Mouse (Mus musculus) embryonic facial prominence, embryonic 12.5 days (tissue): ENCODE measurements at regions not wholly inside any gene's neighbourhood (a gene's known extent, or its start where the extent isn't known, plus 50 kb on each side); places are given as distances from the start of the nearest gene placed in this dataset.

Source experiments
- ATAC-seq: fragments of 200-750 bp; cut with Nextera tagmentation; 2 replicates; pipeline ENCODE4 v1.8.0; 2017; ENCODE audit not compliant: insufficient number of reproducible peaks, insufficient read depth, low FRiP score, low TSS enrichment
- H3K27ac ChIP-seq: fragments of 300-500 bp; sonication (generic); 2 replicates; pipeline ENCODE4 v1.5.1; 2016; ENCODE audit warnings: mild to moderate bottlenecking
- H3K27me3 ChIP-seq: fragments of 300-500 bp; sonication (generic); 2 replicates; pipeline ENCODE4 v1.6.1; 2016; ENCODE audit warnings: mild to moderate bottlenecking, moderate library complexity
- H3K36me3 ChIP-seq: fragments of 300-500 bp; sonication (generic); 2 replicates; pipeline ENCODE4 v1.6.1; 2016; ENCODE audit warnings: mild to moderate bottlenecking
- H3K4me1 ChIP-seq: fragments of 300-500 bp; sonication (generic); 2 replicates; pipeline ENCODE4 v1.6.1; 2016
- H3K4me2 ChIP-seq: fragments of 300-500 bp; sonication (generic); replicated peaks from 2 replicates; pipeline ENCODE4 v1.6.1; 2016; ENCODE audit warnings: mild to moderate bottlenecking, moderate library complexity
- H3K4me3 ChIP-seq: fragments of 300-500 bp; sonication (generic); 2 replicates; pipeline ENCODE4 v1.5.1; 2016; ENCODE audit warnings: mild to moderate bottlenecking
- H3K9ac ChIP-seq: fragments of 300-500 bp; sonication (generic); 2 replicates; pipeline ENCODE4 v1.6.1; 2016; ENCODE audit warnings: mild to moderate bottlenecking, moderate library complexity
- H3K9me3 ChIP-seq: fragments of 300-500 bp; sonication (generic); 2 replicates; pipeline ENCODE4 v1.6.1; 2016; ENCODE audit warnings: mild to moderate bottlenecking, moderate library complexity
- WGBS: fragments of 180-500 bp; shearing (Covaris S2); methylation state at CpG from one replicate; pipeline ENCODE4 v1.1.7; 2016; 5-methylcytosine and 5-hydroxymethylcytosine counted together

- no peak overlapping the region; the same call in 1 of the 2 replicates for H3K4me2 ChIP-seq
- no peak overlapping the region for H3K4me3 ChIP-seq
- H3K9me3 ChIP-seq = no peaks in the 10 kb centered on the region
- no peaks in the 10 kb centered on the region for H3K36me3 ChIP-seq
- no peak overlapping the region for H3K9ac ChIP-seq
- H3K27me3 ChIP-seq = no peaks in the 10 kb centered on the region
- ATAC-seq = no peak
- 79% methylated on average over 4 of the region's 4 CpGs for WGBS
- no peak overlapping the region for H3K27ac ChIP-seq
- H3K4me1 ChIP-seq = peaks cover 7% of the 10 kb centered on the region
Observed at GRCm38 (mm10) chr6:148599473-148599872, 155.3 kb upstream of the Tmtc1 start.

GRCm38 (mm10) chr6:148598746-148599337 is 154.7 kb upstream of the Tmtc1 start:
- Histone ChIP-seq H3K9me3 (no peaks in the 10 kb centered on the region), H3K4me3 (peak overlapping the region; percentile 17), H3K4me2 (peak overlapping the region; percentile 48), H3K4me1 (peaks cover 7% of the 10 kb centered on the region), H3K36me3 (no peaks in the 10 kb centered on the region), H3K27ac (no peak overlapping the region), H3K9ac (no peak overlapping the region), H3K27me3 (no peaks in the 10 kb centered on the region)
- ATAC-seq = peak; percentile 64; the same call in 1 of the 2 replicates
- 6% methylated on average over 16 of the region's 16 CpGs for WGBS

GRCm38 (mm10) chr6:148595009-148595770 is 151.0 kb upstream of the Tmtc1 start:
- no peak for ATAC-seq
- Histone ChIP-seq H3K4me1 (peaks cover 7% of the 10 kb centered on the region), H3K9me3 (no peaks in the 10 kb centered on the region), H3K36me3 (no peaks in the 10 kb centered on the region), H3K9ac (no peak overlapping the region), H3K27me3 (no peaks in the 10 kb centered on the region), H3K4me2 (no peak overlapping the region), H3K4me3 (no peak overlapping the region), H3K27ac (no peak overlapping the region)
- WGBS = 57% methylated on average over 3 of the region's 3 CpGs

DNA sequence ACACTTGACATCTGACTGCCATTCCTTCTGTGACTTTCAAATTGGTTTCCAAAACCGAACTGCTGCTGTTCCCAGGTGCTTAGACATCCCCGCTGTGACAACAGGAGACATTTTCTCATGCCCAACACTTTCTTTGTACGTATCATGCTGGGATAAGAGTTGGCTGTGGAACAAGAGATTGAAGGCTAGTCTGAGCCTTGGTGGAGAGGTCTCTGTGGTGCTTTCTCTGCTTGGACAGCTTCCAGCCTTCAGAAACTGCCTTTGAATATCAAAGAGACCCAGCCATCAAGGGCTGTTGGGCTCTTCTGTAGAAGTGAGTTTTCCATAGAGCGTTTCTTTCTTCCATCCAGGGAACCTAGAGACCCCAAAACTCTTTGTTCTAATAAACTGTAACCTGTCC is 144.8 kb upstream of the Tmtc1 start:
- H3K4me2 ChIP-seq = no peak overlapping the region
- H3K4me1 ChIP-seq = no peaks in the 10 kb centered on the region
- no peaks in the 10 kb centered on the region for H3K27me3 ChIP-seq
- WGBS = 79% methylated on average over 4 of the region's 4 CpGs
- H3K9ac ChIP-seq = no peak overlapping the region
- no peaks in the 10 kb centered on the region for H3K9me3 ChIP-seq
- no peak for ATAC-seq
- no peak overlapping the region for H3K4me3 ChIP-seq
- no peaks in the 10 kb centered on the region for H3K36me3 ChIP-seq
- H3K27ac ChIP-seq = no peak overlapping the region

DNA sequence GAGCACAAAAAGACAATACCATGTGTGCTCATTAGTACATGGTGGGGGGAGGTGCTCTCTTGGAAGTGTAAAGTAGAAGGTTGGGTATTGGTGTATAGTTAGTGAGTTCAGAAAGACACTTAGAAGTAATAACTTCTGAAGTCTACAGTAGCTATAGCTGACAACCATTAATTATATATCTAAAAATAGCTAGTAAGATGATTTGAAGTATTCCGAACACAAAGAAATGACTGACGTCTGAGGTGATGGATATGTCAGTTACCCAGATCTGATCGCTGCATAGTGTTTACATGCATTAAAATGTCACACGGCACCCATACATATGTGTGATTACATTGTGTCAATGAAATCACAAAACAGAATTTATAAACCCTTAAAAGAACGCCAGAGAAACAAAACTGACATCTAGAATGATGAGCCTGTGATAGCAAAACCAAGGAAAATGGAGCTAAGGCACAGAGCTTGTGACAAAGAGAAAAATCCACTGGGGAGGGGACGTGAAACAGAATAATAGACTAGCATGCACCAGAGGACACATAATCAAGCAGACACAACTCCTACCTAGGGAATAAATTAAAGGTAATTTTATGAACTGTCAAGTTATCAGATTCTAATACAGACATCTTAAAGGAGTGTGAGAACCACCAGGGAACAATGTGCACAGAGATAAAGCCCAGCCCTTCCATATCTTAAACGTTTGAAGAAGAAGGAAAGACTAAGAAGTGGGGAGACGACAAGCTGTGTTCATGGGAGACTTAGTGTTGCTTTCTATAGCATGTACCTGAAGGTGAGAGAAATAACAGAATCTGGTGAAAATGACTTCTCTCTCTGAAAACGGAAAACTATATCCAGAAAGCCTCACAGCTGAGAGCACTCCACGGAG is 142.5 kb upstream of the Tmtc1 start:
- no peak overlapping the region for H3K4me3 ChIP-seq
- ATAC-seq = no peak
- H3K9me3 ChIP-seq = no peaks in the 10 kb centered on the region
- no peaks in the 10 kb centered on the region for H3K27me3 ChIP-seq
- H3K36me3 ChIP-seq = no peaks in the 10 kb centered on the region
- no peak overlapping the region for H3K27ac ChIP-seq
- H3K4me1 ChIP-seq = no peaks in the 10 kb centered on the region
- no peak overlapping the region for H3K4me2 ChIP-seq
- H3K9ac ChIP-seq = no peak overlapping the region
- WGBS = 79% methylated on average over 10 of the region's 10 CpGs

DNA sequence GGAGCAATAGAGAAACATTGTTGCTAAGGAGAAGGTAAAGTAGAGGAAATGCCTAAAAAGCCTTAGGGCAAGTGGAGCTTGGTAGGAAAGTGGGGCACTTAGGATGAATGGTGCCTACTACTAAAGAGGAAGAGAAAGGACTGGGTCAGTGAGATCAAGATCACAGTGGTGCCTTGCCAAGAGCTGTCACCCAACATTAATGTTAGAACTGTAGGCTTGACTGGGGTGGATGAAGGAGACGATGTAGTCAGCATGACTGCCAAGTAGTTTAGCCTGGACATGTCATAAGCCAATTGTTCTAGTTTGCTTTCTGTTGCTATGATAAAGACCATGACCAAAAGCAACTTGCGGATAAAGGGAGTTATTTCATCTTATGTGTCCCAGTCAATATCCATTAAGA is 139.9 kb upstream of the Tmtc1 start:
- ATAC-seq = no peak
- 94% methylated on average over 2 of the region's 2 CpGs for WGBS
- H3K27ac ChIP-seq = no peak overlapping the region

DNA sequence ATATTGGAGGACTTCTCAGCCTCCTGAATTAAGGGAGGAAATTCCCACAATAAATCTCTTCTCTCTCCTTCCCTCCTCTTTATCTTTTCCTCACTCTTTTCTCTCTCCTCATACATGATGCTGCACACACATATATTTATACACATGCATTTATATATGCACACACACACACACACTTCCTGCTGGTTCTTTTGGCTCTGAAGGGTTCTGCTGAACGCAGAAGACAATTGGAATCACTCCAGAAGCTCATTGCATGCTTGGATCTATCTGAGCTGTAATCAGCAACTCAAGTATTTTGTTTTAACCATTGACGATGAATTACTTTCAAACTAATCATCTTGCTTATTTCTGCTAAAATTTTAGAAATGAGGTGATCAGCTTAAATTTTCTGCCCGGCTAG is 134.1 kb upstream of the Tmtc1 start:
- Histone ChIP-seq H3K27me3 (no peaks in the 10 kb centered on the region), H3K27ac (no peak overlapping the region), H3K4me2 (no peak overlapping the region), H3K4me3 (no peak overlapping the region), H3K9me3 (no peaks in the 10 kb centered on the region), H3K36me3 (no peaks in the 10 kb centered on the region), H3K4me1 (peaks cover 7% of the 10 kb centered on the region; the same call in 1 of the 2 replicates), H3K9ac (no peak overlapping the region)
- WGBS = 70% methylated on average over 3 of the region's 3 CpGs
- no peak for ATAC-seq

More for the DNA sequence above, 139.9 kb upstream of the Tmtc1 start:
- Histone ChIP-seq H3K4me3 (no peak overlapping the region), H3K4me2 (no peak overlapping the region), H3K4me1 (peaks cover 3% of the 10 kb centered on the region; the same call in 1 of the 2 replicates), H3K27me3 (no peaks in the 10 kb centered on the region), H3K36me3 (no peaks in the 10 kb centered on the region), H3K9ac (no peak overlapping the region), H3K9me3 (no peaks in the 10 kb centered on the region)

- H3K36me3 ChIP-seq = no peaks in the 10 kb centered on the region
- no peak overlapping the region for H3K9ac ChIP-seq
- H3K4me1 ChIP-seq = peaks cover 7% of the 10 kb centered on the region; the same call in 1 of the 2 replicates
- H3K9me3 ChIP-seq = no peaks in the 10 kb centered on the region
- no peak overlapping the region for H3K4me2 ChIP-seq
- ATAC-seq = no peak
- H3K27me3 ChIP-seq = no peaks in the 10 kb centered on the region
- no peak overlapping the region for H3K4me3 ChIP-seq
- WGBS = 76% methylated on average over 3 of the region's 3 CpGs
- H3K27ac ChIP-seq = no peak overlapping the region
Observed at GRCm38 (mm10) chr6:148577663-148578062, 133.5 kb upstream of the Tmtc1 start.

GRCm38 (mm10) chr6:148574742-148575453 is 130.7 kb upstream of the Tmtc1 start:
- H3K4me2 ChIP-seq = no peak overlapping the region
- peaks cover 7% of the 10 kb centered on the region; the same call in 1 of the 2 replicates for H3K4me1 ChIP-seq
- no peak overlapping the region for H3K4me3 ChIP-seq
- WGBS = 82% methylated on average over 7 of the region's 7 CpGs
- ATAC-seq = no peak
- H3K27ac ChIP-seq = no peak overlapping the region
- no peaks in the 10 kb centered on the region for H3K9me3 ChIP-seq
- H3K9ac ChIP-seq = no peak overlapping the region
- no peaks in the 10 kb centered on the region for H3K36me3 ChIP-seq
- H3K27me3 ChIP-seq = no peaks in the 10 kb centered on the region

GRCm38 (mm10) chr6:148572201-148572600 is 128.0 kb upstream of the Tmtc1 start:
- Histone ChIP-seq H3K36me3 (no peaks in the 10 kb centered on the region), H3K9me3 (no peaks in the 10 kb centered on the region), H3K4me2 (no peak overlapping the region), H3K27me3 (no peaks in the 10 kb centered on the region), H3K4me1 (no peaks in the 10 kb centered on the region), H3K4me3 (no peak overlapping the region), H3K27ac (no peak overlapping the region), H3K9ac (no peak overlapping the region)
- WGBS = 77% methylated on average over 5 of the region's 5 CpGs
- ATAC-seq = no peak

- 78% methylated on average over 3 of the region's 3 CpGs for WGBS
- no peak for ATAC-seq
- Histone ChIP-seq H3K36me3 (no peaks in the 10 kb centered on the region), H3K4me1 (no peaks in the 10 kb centered on the region), H3K4me2 (no peak overlapping the region), H3K4me3 (no peak overlapping the region), H3K27ac (no peak overlapping the region), H3K9me3 (no peaks in the 10 kb centered on the region), H3K27me3 (no peaks in the 10 kb centered on the region), H3K9ac (no peak overlapping the region)
Observed at GRCm38 (mm10) chr6:148571651-148572050, 127.5 kb upstream of the Tmtc1 start.
